ENCODE assay signal across 18 mouse cellular contexts in genomic region chr11:70171181-70171580, GRCm38 (mm10). TPM values are rescaled to one million over a fixed set of nuclear protein-coding genes. Genes with fewer than 3 reads are reported as not detected.
DNase-seq lines count a peak whose midpoint lies in the region; ATAC-seq and TF ChIP-seq lines count a peak whose summit lies in the region.
"Had no signal": no experiment of that assay in that cellular context is flagged by ENCODE, and none has a peak within 500 bp of the region (broad histone marks: within the 10 kb centered on the region; RNA-seq: fewer than 3 reads in every experiment).

No protein-coding gene starts in this region.

- no peaks in the 10 kb centered on the region for H3K9me3 ChIP-seq in kidney, embryonic 14.5 days (ENCODE audit: control insufficient read depth, low read length)
- H3K9me3 ChIP-seq: embryonic facial prominence, embryonic 10.5 days; forebrain, embryonic 13.5 days; heart, embryonic 15.5 days; hindbrain, embryonic 13.5 days had no signal

- TF ChIP-seq CTCF in cerebellum, adult 2 months (IDR thresholded peaks at IDR 0.05; ENCODE audit: borderline replicate concordance, insufficient read depth, low read depth, low read length): no peak
- TF ChIP-seq CTCF in kidney, adult 2 months (conservative IDR thresholded peaks at IDR 0.05; ENCODE audit: insufficient read depth, insufficient read length, low read depth, low read length): no peak

- 56% methylated on average over 7 of the region's 7 CpGs for whole genome bisulfite sequencing in cerebellum, adult 2 months
- WGBS in kidney, adult 2 months: 34% methylated on average over 7 of the region's 7 CpGs
- WGBS in kidney, embryonic 14.5 days: 81% methylated on average over 7 of the region's 7 CpGs

- DNase-seq in cerebellum, postnatal 14 days: peak; percentile 23 to 38
- no peak for DNase-seq in cerebellum, adult 2 months
- peak; percentile 93 for DNase-seq in kidney, adult 2 months
- peak; percentile 91 for DNase-seq in kidney, adult 9 months
- peak; percentile 85 to 89 for DNase-seq in kidney, postnatal 36 days
- no peak for DNase-seq in urinary bladder, adult 18-20 months (ENCODE audit: low spot score in 2 of 2)
- no peak for DNase-seq in left cerebral cortex, adult 18-20 months (ENCODE audit: low spot score in 2 of 2)
- DNase-seq: adrenal gland, adult 8-10 months; forebrain, postnatal 0 days; gastrocnemius, adult 2 months; gastrocnemius, postnatal 36 days had no signal

- ATAC-seq in kidney, embryonic 14.5 days (ENCODE audit: low FRiP score, low TSS enrichment): no peak
- ATAC-seq: forebrain, embryonic 13.5 days; forebrain, postnatal 0 days; hindbrain, postnatal 0 days had no signal

- H3K4me2 ChIP-seq in kidney, embryonic 14.5 days (replicated peaks; ENCODE audit: low read depth, low read length): no peak overlapping the region
- H3K4me2 ChIP-seq: forebrain, embryonic 13.5 days; heart, embryonic 11.5 days; heart, embryonic 15.5 days; hindbrain, embryonic 13.5 days had no signal

- H3K4me1 ChIP-seq in cerebellum, adult 2 months (ENCODE audit: control insufficient read depth, insufficient read depth, low read length): peaks cover 4% of the 10 kb centered on the region; the same call in 1 of the 2 replicates
- H3K4me1 ChIP-seq in kidney, adult 2 months (ENCODE audit: control insufficient read depth, insufficient read depth, low read length): peaks cover 6% of the 10 kb centered on the region; the same call in 1 of the 2 replicates
- peaks cover 11% of the 10 kb centered on the region for H3K4me1 ChIP-seq in kidney, embryonic 14.5 days (ENCODE audit: control insufficient read depth, insufficient read depth, low read length)
- H3K4me1 ChIP-seq: forebrain, embryonic 13.5 days; heart, embryonic 15.5 days; hindbrain, embryonic 13.5 days had no signal

- H3K36me3 ChIP-seq in kidney, adult 2 months (ENCODE audit: control insufficient read depth, insufficient read depth, low read length): no peaks in the 10 kb centered on the region
- H3K36me3 ChIP-seq in kidney, embryonic 14.5 days (ENCODE audit: control insufficient read depth, insufficient read depth, low read length): no peaks in the 10 kb centered on the region
- H3K36me3 ChIP-seq: embryonic facial prominence, embryonic 10.5 days; heart, embryonic 15.5 days; hindbrain, embryonic 13.5 days had no signal

- TF ChIP-seq POLR2A in cerebellum, adult 2 months (IDR thresholded peaks at IDR 0.05; ENCODE audit: borderline replicate concordance, insufficient read depth, low read length): no peak
- no peak for TF ChIP-seq POLR2A in kidney, adult 2 months (IDR thresholded peaks at IDR 0.05; ENCODE audit: low read depth, low read length)

- no peak overlapping the region for H3K9ac ChIP-seq in kidney, embryonic 14.5 days (ENCODE audit: low read depth, low read length)
- H3K9ac ChIP-seq: forebrain, embryonic 13.5 days; forebrain, postnatal 0 days; heart, embryonic 15.5 days; hindbrain, embryonic 13.5 days had no signal

- H3K27ac ChIP-seq in cerebellum, adult 2 months (ENCODE audit: insufficient read depth, low read length): no peak overlapping the region
- no peak overlapping the region for H3K27ac ChIP-seq in kidney, adult 2 months (ENCODE audit: insufficient read depth, low read depth, low read length)
- no peak overlapping the region for H3K27ac ChIP-seq in kidney, embryonic 14.5 days (ENCODE audit: low read depth, low read length)
- H3K27ac ChIP-seq: embryonic facial prominence, embryonic 10.5 days; forebrain, embryonic 13.5 days; gastrocnemius, adult 2 months; heart, embryonic 15.5 days; hindbrain, embryonic 13.5 days; hindbrain, postnatal 0 days had no signal

- H3K4me3 ChIP-seq in cerebellum, adult 2 months (replicated peaks; ENCODE audit: insufficient read depth, low read depth, low read length): no peak overlapping the region
- no peak overlapping the region for H3K4me3 ChIP-seq in kidney, adult 2 months (ENCODE audit: insufficient read depth, low read depth, low read length)
- H3K4me3 ChIP-seq in kidney, embryonic 14.5 days (ENCODE audit: low read length): no peak overlapping the region
- H3K4me3 ChIP-seq: embryonic facial prominence, embryonic 10.5 days; forebrain, embryonic 13.5 days; gastrocnemius, adult 2 months; heart, embryonic 15.5 days; hindbrain, embryonic 13.5 days had no signal

- no peaks in the 10 kb centered on the region for H3K27me3 ChIP-seq in cerebellum, adult 2 months (ENCODE audit: control insufficient read depth, insufficient read depth, low read length)
- no peaks in the 10 kb centered on the region for H3K27me3 ChIP-seq in kidney, adult 2 months (replicated peaks; ENCODE audit: control insufficient read depth, insufficient read depth, low read length)
- H3K27me3 ChIP-seq in kidney, embryonic 14.5 days (ENCODE audit: control insufficient read depth, insufficient read depth, low read length): no peaks in the 10 kb centered on the region
- H3K27me3 ChIP-seq: forebrain, embryonic 13.5 days; hindbrain, embryonic 13.5 days had no signal

RNA-seq across cellular contexts. Expression of gene Clec10a, which starts 15.2 kb away (rescaled TPM):
- polyA plus RNA-seq in cerebellum, adult 2 months (2012; rRNA removed): 1.2 and 1.4 TPM in 2 replicates
- 3.1 and 4.0 TPM in 2 replicates for polyA plus RNA-seq in kidney, adult 2 months (2012; rRNA removed)
- polyA plus RNA-seq in kidney, embryonic 14.5 days (2014; fragmentation: Nextera tagmentation; extraction: Ambion mirVana): 0.57 and 0.74 TPM in 2 replicates
- total RNA-seq in left cerebral cortex, adult 18-20 months (2021): 1 to 10 TPM; 2.6 to 4.0 TPM
- polyA plus RNA-seq: heart, embryonic 11.5 days had no signal

RNA-seq across cellular contexts. Expression of gene Mgl2, which starts 41.1 kb away (rescaled TPM):
- 2.4 and 2.5 TPM in 2 replicates for polyA plus RNA-seq in cerebellum, adult 2 months (2012; rRNA removed)
- polyA plus RNA-seq in kidney, adult 2 months (2012; rRNA removed): 5.0 and 6.2 TPM in 2 replicates
- polyA plus RNA-seq in kidney, embryonic 14.5 days (2014; fragmentation: Nextera tagmentation; extraction: Ambion mirVana): 0.60 TPM in 1 of 2 replicates, not detected in the other
- total RNA-seq in left cerebral cortex, adult 18-20 months (2021): 1 to 10 TPM; 1.0 TPM
- total RNA-seq: hindbrain, postnatal 0 days had no signal

RNA-seq across cellular contexts. Expression of gene Slc16a11, which starts 41.4 kb away (rescaled TPM):
- 209 and 244 TPM in 2 replicates for polyA plus RNA-seq in cerebellum, adult 2 months (2012; rRNA removed)
- polyA plus RNA-seq in kidney, adult 2 months (2012; rRNA removed): 36.4 and 56.5 TPM in 2 replicates
- polyA plus RNA-seq in kidney, embryonic 14.5 days (2014; fragmentation: Nextera tagmentation; extraction: Ambion mirVana): 3.0 and 3.5 TPM in 2 replicates
- 10 to 100 TPM; 34.2 to 35.5 TPM for total RNA-seq in left cerebral cortex, adult 18-20 months (2021)
- total RNA-seq: gastrocnemius, adult 2 months had no signal

RNA-seq across cellular contexts. Expression of gene Slc16a13, which starts 49.7 kb away (rescaled TPM):
- polyA plus RNA-seq in cerebellum, adult 2 months (2012; rRNA removed): 8.8 and 11.3 TPM in 2 replicates
- 44.0 and 48.8 TPM in 2 replicates for polyA plus RNA-seq in kidney, adult 2 months (2012; rRNA removed)
- polyA plus RNA-seq in kidney, embryonic 14.5 days (2014; fragmentation: Nextera tagmentation; extraction: Ambion mirVana): 8.4 and 14.2 TPM in 2 replicates
- 1 to 10 TPM; 5.2 to 8.0 TPM for total RNA-seq in left cerebral cortex, adult 18-20 months (2021)

RNA-seq across cellular contexts. Expression of gene Bcl6b, which starts 58.4 kb away (rescaled TPM):
- polyA plus RNA-seq in cerebellum, adult 2 months (2012; rRNA removed): 1.1 and 1.4 TPM in 2 replicates
- polyA plus RNA-seq in kidney, adult 2 months (2012; rRNA removed): 7.9 and 8.8 TPM in 2 replicates
- polyA plus RNA-seq in kidney, embryonic 14.5 days (2014; fragmentation: Nextera tagmentation; extraction: Ambion mirVana): 19.2 and 20.0 TPM in 2 replicates
- 1 to 10 TPM; 1.2 to 3.2 TPM for total RNA-seq in left cerebral cortex, adult 18-20 months (2021)

Comparison
In these comparisons a context has a peak if more than half of its experiments do, and no peak if none do; other contexts are left out.
1. DNase-seq: peak in cerebellum, postnatal 14 days (2 of 2), kidney, adult 2 months (single experiment), kidney, adult 9 months (single experiment) and kidney, postnatal 36 days (2 of 2); none in cerebellum, adult 2 months (0 of 2), urinary bladder, adult 18-20 months (0 of 2) and left cerebral cortex, adult 18-20 months (0 of 2).